Mouse (Mus musculus) erythroid progenitor cell, adult 5-6 weeks (primary cell): ENCODE data around the gene Rapsn. TPM values are rescaled to one million over a fixed set of nuclear protein-coding genes. Genes with fewer than 3 reads are reported as not detected.

ENCODE experiments used
- ATAC-seq: replicated peaks from 2 replicates; pipeline ENCODE4 v1.8.0; 2016; ENCODE audit warnings: moderate number of reproducible peaks, mild to moderate bottlenecking, moderate TSS enrichment, inconsistent platforms; ENCODE audit not compliant: poor library complexity, low FRiP score, severe bottlenecking
- total RNA-seq, 2 experiments: library from RNA; stranded (forward) in 1 of 2; stranded (reverse) in 1 of 2; fragments of 150-400 nt in 1 of 2; fragments of 186-747, 209-891 nt in 1 of 2; gene quantifications; 2 replicates each; pipeline versions ENCODE4 v1.2.3 to v1.2.4; 2015 to 2017; ENCODE audit warnings: low replicate concordance in 2 of 2

The Rapsn gene
- total RNA-seq, 2 experiments from 2014 or later, result 1.7 TPM; not detected in 1

DNA sequence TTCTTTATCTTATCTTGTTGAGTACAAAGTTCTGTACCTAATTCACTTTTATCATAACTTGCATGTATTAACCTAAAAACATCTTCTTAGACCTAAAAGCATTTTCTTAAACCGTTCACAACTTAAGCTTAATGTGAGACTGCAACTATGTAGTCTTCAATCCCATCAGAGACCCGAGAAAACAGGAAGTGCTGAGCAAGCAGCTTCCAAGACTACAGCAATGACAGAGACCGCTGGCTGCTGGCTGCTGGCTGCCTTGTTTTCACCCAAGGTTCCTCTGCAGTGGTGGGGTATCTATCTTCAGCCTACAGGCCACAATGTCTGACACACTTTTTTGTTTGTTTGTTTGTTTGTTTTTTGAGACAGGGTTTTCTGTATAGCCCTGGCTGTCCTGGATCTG lies 16.5 kb downstream of the Rapsn start:
- no peak for ATAC-seq

DNA sequence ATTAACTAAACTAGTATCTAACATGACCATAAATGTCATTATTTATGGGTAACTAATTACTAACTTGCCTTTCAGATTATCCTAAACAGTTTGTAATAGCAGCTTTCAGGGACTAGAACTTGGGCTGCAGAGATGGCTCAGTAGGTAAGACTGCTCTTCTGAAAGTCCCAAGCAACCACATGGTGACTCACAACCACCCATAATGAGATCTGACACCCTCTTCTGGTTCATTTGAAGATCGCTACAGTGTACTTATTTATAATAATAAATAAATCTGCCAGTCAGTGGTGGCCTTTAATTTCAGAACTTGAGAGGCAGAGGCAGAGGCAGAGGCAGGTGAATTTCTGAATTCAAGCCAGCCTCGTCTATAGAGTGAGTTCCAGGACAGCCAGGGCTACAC lies 17.3 kb downstream of the Rapsn start:
- ATAC-seq, result no peak

DNA sequence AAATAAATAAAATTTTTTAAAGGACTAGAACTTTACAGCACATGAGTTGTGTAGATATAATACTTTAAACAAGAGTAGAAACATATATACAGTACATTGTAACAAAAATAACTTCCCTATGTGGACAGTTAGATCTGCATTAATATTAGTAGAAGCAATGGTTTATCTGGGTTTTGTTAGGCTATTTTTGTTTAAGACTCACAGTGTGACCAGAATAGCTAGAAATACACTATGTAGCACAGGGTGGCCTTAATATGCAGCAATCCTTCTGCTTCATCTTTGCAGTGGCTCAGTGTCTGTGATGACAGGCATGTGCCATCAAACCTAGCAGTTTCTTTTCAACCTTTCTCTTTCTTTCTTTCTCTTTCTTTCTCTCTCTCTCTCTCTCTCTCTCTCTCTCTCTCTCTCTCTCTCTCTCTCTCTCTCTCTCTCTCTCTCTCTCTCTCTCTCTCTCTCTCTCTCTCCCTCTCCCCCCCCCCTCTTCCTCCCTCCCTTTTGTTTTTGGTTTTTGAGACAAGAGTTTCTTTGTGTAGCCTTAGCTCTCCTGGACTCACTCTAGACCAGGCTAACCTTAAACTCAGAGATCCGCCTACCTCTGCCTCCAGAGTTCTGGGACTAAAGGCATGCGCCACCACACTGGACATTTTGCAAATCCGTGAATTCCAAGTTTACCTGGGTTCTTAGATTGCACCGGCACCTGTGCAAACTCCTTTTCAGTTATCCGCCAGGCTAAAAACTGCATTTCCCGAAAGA lies 17.9 kb downstream of the Rapsn start:
- ATAC-seq, result no peak

DNA sequence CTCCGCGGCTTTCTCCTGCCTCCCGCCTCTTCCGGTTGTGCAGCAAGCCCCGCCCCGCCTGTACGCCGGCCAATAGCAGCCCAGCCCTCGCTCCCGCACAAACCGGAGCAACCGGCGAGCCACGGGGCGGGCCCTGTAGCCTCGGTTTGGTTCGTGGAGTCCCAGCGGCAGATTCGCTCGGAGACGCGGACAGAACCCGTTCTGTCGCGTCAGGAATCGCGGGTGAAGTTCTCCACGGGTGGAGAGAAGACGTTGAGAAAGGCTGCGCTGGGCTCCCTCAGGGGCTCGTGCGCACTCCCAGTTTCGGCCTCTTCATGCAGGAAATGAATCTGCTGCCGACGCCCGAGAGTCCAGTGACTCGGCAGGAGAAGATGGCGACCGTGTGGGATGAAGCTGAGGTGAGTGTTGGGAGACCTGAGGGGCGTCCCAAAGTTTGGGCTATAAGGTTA lies 18.5 kb downstream of the Rapsn start, which contains the start of gene Psmc3:
Gene Psmc3 (plus strand): TSS at position 76 of the 449 bp plus-strand sequence.
- peak; percentile 99 for ATAC-seq

DNA sequence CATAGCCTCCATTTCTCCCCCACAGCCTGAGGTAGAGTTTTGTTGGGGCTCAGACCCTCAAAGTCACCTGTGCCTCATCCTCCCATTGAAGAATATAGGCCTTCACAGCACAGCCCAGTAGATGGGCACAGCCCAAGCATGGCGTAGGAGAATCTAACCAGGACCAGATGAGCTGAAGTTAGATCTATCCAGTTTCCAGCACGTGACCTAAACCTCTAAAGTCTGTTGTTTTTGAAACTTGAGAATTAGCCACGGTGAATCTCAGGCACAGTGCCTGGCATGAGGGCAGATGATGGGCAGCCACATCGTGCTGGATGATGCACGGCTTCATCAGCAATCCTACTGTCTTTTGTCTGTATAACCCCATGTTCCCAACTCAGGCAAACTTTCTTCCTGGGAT lies 23.0 kb downstream of the Rapsn start:
- ATAC-seq, result no peak

DNA sequence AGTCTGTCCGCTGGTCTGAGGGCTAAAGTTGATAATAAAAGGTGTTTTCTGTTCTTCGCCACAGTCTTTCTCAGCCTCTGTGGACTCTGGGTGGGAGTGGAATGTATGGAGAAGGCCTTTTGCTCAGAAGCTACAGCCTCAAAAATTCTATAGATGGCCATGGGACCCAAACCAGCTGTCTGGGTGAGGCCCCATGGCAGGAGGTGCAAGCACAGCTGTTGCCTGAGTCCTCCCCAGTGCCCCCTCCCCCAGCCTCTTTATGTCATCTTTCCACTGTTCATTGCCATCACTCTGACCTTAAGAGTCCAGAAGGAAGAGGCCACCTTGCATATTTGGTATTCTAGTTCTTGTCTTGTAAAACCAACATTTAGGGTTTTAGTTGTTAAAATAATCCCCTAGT lies 24.0 kb downstream of the Rapsn start:
- no peak for ATAC-seq

DNA sequence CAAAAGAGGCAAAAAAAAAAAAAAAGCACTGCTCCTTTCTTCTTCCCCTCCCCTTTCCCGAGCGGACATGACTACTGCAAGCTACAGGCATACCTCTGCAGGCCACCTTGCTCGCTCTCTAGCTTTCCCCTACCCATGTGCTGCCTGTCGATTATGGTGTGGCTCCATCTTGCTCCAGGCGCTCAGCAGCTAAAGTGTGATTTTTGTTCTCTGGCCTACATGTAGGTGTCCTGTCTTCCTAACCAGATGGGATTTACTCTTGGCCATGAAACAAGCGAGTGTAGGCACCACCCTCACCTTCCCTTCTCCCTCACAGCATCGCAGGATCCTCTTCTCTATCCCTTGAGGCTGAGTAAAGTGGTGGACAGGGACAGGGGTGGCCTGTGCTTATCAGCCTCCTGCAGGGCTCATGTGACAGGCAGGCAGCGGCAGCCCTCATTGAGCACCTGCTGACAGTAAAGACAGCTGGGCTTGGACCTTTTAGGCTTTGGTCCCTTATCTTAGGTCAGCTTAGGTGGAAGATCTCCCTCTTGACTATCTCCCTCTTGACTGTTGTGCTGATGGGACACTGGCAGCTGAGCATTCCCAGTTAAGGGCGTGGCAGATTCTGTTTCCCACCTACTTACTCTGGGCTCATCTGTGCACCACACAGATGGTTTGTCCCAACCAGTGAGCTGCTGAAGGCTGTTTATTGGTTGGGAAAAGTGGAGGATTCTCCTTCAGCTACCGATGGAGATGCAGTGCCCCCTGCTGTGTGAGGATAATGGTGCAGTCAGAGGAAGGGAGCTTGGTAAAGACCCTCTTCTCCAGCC lies 25.3 kb downstream of the Rapsn start:
- ATAC-seq, result peak; percentile 83

DNA sequence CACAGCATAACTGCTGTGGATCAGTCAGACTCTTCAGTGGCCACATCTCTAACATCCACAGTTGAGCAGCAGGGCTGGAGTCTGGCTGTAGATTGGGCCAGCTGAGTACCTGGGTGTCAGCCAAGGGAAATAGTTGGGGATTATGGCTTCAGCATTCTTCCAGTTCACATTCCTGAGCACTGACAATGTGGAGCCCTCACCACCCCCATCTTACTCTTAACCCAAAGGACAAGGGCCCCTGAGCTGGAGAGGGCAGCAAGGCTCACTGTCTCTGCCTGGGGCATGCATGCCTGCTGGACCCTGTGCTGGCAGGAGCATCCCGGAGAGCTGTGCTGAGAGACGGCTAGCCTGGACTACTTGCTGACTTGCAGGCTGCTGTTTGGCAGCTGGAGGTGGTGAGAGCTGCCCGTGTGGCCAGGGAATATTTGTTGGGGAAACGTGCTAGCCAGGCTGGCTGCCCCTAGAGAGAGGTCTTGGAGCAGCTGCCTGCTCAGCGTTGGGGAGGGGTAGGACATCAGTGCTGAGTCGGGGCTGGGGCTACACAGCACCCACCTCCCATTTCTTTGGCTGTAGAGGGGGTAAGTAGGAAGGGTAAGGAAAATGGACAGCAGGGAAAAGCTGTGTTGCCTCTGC lies 26.5 kb downstream of the Rapsn start:
- no peak for ATAC-seq

DNA sequence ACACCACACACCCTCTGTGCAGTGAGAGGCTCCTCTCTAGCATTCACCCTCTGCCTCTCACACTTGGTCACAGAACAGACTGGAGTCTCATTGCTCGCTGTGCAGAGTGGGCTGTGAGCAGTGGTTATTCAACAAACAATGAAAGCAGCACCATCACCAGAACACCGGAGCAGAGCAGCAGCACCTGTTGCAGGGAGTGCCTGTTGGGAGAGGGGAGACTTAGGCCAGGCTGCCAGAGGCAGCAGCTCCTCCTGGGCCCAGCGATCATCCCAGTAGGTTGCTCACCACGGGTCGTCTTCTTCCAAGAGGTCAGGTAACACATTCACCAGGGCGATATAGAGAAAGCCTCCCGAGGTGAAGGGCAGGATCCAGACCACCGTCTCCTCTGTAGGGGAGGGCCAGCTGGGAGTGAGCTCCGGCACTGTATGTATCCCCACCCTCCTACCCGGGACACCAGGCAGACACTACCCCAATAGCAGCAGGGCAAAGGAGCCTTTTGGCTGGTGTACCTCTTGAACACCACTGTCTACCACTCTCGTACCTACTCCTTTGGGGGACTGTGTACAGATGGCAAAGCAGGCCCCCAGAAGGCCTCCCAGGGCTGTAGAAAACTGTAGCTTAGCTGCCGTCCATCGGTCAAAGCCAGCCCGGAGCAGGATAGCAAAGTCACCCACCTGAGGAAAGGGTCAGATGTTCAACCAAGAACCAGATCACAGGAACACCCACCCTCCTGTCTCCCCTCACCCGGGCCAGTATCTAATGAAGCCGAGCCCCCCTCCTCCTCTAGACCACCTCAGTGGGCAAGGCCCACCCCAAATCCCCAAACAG lies 27.6 kb downstream of the Rapsn start:
- ATAC-seq, result no peak

DNA sequence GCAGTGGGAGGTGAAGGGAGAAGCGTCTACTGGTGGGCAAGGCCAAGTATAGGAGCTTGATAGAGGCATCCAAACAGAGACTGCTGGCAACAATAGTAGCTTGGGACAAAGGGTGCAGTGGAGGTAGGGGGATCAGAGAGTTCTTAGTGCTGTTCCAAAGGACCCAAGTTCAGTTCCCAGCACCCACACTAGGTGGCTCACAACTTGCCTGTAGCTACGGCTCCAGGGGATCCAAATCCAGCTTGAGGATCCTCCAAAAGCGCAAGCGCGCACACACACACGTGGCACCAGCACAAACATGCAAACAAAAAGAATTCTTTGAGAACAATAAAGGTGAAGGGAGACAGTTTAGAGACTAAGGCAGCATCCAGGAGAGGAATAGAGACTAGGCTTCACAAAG lies 28.8 kb downstream of the Rapsn start:
- ATAC-seq, result no peak

DNA sequence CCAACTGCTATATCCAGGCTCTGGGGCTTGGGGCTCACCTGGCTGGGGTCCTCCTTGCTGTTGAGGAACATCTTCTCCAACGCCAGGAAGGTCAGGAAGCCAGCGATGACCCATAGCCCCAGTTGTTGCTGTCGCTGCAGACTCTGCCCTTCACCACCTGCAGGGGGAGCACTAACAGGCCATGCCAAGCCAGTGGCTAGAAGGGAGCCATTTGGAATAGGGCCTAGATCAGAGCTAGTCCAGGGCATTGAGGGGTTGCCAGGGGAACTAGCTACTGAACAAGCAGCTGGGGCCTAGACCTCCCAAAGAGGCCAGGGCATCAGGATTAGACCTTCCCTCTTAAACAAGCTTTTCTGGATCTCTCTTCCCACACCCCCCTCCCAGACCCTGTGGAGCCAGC lies 30.1 kb downstream of the Rapsn start:
- no peak for ATAC-seq

DNA sequence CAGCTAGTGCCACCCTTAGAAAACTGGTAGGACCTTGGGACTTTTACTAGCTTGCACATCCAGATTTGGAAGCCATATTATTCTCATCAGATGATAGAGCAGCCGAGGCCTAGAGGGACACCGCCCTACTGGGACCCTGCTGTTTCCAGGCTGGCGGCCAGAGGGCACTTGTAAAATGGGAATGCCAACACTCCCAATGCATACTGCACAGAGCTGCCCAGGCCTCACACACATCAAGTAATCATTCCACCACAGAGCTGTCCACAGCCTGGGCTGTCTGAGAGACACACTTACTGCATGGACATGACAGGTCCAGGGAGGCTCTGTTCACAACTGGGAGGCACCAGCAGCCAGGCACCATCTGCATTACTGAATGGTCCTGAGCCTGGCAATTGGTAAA lies 31.0 kb downstream of the Rapsn start:
- no peak for ATAC-seq

DNA sequence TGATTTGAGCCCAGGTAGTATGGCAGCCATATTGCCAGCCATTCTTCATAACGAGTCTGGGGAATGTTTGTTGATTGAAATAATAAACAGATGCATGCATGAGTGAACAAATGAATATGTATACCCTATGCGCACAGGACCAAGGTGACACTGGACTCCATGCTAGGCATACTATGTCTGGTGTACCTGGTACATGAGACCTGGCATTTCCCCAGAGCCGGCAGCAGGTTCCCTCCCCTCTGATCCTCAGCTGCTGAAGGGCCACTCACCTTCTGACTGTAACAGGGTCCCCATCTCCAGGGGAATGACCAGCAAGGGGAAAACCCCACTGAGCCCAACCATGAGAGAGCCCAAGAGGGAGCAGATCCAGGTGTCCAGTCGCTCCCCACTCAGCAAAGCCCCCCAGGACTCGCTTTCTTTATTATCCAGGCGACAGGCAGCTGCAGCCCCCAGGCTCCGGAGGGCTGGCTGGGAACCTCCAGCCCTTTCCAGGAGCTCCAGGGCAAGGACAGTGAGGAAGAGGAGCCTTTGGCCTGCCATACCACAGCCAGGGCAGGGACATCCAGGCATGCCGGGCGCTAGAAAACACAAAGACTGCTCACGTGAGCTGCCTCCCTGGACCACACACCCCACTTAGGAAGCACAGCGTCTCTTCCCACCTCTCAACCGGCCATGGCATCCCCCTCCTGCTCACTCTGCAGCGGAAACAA lies 32.9 kb downstream of the Rapsn start:
- no peak for ATAC-seq

DNA sequence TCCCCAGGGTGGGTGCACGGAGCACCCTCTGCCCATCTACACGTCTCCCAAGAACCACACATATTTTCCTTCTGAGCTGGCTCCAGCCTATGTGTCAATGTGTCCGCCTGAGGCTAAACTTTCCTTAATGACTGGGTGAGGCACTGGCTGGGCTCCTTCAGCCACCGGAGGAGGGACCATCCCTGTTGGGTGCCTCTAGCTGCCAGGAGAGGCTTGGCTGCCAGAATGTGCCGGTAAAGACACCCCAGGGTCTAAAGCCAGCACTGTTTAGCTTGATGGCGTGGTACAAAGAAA lies 33.4 kb downstream of the Rapsn start:
- ATAC-seq, result no peak

DNA sequence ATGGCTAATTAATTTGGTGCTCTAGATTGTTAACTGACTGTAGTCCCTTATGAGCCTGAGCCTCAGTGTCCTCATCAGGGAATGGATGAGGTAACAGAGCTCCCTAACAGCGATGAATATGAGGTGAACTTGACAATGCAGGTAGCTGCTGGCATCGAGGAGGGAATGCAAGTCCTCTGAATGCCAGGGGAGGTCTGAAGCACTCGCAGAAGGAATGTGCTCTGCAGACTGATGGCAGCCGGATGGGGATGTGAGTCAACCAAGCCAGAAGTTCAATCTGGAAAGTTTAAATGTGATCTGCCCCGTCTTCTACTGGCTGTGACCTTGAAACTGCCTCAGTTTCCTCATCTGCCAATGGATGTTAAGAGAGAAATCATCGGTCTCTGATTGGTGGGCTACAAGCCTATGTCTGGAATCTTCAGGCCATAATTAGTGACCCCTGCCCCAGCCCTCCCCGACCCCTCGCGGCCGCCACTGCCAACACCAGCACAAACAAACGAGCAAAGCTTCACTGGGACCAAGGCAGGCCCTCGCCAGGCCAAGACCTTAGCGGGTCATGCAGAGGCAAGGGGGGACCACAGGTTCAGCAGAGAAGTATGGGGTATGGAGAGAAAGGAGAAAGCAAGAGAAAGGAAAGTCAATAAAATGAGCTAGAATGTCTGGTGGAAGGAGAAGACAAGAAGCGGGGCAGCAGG lies 34.0 kb downstream of the Rapsn start:
- ATAC-seq, result no peak

DNA sequence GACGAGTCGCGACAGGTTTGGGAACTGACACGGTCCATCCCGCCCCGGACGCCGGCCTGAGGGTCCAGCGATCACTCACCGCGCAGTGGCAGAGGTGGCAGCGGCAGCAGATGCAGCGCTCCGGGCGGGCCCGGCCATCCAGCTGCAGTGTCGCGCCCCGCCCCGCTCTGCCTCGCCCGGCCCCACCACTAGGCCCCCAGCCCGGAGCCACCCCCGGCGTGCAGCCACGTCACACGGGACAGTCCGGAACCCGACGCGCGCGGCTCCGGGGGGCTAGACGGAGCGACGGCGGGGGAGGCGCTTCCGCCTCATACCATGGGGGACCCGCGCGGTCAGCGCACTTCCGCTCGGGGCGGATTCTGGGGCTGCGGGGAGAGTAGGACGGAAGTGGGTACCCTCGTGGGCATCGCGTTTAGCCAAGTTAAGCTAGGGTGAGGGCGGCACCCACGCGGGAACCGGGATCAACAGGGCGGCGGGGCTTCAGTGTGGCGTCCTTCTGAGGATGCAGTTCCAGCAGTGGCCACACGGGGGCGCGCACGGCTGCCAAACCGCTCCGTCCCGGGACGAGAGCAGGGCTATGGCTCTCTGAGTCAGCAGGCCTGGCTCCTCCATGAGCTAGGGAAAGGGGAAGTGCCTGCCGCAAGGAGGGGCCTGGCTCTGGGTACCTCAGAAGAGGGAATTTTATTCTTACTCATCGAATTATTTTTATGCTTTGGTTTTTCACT lies 34.8 kb downstream of the Rapsn start, which contains the start of gene Slc39a13:
Gene Slc39a13 (minus strand): TSS at position 342 of the 725 bp plus-strand sequence.
- ATAC-seq, result peak; percentile 81

DNA sequence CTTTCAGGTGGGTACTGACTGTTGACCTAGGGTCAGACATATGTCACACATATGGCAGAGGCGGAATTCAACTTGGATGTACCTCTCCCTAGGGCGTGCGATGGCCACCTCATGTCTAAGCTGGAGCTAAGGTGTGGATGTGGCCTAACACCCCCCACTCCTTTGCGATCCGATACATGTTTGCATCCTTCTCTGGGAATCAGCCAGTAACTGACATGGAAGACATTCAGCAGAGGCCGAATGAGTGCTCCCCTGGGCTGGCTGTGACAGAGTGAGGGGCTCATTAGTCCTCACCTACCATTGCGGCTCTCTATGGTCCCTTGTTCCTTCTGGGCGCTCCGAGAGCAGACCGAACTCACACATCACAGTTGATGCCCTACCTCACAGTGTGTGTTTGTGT lies 35.6 kb downstream of the Rapsn start:
- no peak for ATAC-seq

DNA sequence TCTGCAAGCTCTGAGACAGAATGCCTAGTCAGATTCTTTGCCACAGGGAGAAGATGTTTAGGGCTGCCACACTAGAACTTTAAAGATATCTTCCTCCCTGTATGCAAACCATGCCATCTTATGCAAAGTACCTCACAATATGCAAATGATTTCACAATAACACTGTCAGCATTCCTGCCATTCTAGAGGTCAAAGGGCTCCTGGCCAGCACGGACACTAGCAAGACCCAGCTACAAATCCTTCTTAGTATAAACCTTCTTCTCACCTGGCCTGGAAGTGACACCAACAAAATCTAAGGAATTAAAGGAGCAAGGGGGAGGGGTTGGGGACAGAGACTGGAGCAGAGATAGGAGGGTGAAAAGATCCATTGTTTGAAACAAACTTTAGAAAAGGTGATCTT lies 36.7 kb downstream of the Rapsn start:
- ATAC-seq, result no peak
